Mouse (Mus musculus) olfactory bulb, adult 2 months (tissue): ENCODE data around the gene Gimap8.

ENCODE experiments used
- CTCF ChIP-seq: fragments of 200-500 bp; IDR thresholded peaks from 2 replicates; pipeline ENCODE4 v1.5.1; 2012; ENCODE audit warnings: low read depth, mild to moderate bottlenecking, low read length, moderate library complexity; ENCODE audit not compliant: insufficient read depth
- POLR2A ChIP-seq: fragments of 200-500 bp; IDR thresholded peaks from 2 replicates; pipeline ENCODE4 v1.6.1; 2012; ENCODE audit warnings: mild to moderate bottlenecking, low read depth, low read length, moderate library complexity; ENCODE audit not compliant: insufficient read depth

GRCm38 (mm10) chr6:48681472-48682090, 34.5 kb downstream of the Gimap8 start:
- TF ChIP-seq CTCF: no peak
- no peak for TF ChIP-seq POLR2A
